Mouse (Mus musculus) gastrocnemius, adult 18-20 months (tissue): ENCODE results near the gene Peak1. TPM values are rescaled to one million over a fixed set of nuclear protein-coding genes. Genes with fewer than 3 reads are reported as not detected.

Experiments used
- DNase-seq: peaks from one replicate; pipeline ENCODE4 v3.0.0; 2021; ENCODE audit warnings: low spot score
- total RNA-seq, 2 experiments: library from RNA; stranded (reverse); gene quantifications; 2 replicates each; pipeline ENCODE4 v1.2.3; 2021

Peak1 gene
- total RNA-seq, 2 experiments from 2014 or later: 12.4 to 14.2 TPM

- no peak for DNase-seq
These were observed 159.5 kb downstream of the Peak1 start for GRCm38 (mm10) chr9:56258261-56258790.

GRCm38 (mm10) chr9:56257227-56258000 lies 160.5 kb downstream of the Peak1 start:
- no peak for DNase-seq

- no peak for DNase-seq
These were observed 162.0 kb downstream of the Peak1 start for GRCm38 (mm10) chr9:56255676-56256432.

- DNase-seq: no peak
These were observed 173.5 kb downstream of the Peak1 start for GRCm38 (mm10) chr9:56244336-56244735.

GRCm38 (mm10) chr9:56243885-56244284 lies 174.0 kb downstream of the Peak1 start:
- DNase-seq: no peak

GRCm38 (mm10) chr9:56242686-56243085 lies 175.2 kb downstream of the Peak1 start:
- no peak for DNase-seq

GRCm38 (mm10) chr9:56241076-56241475 lies 176.8 kb downstream of the Peak1 start:
- DNase-seq: no peak

- DNase-seq: no peak
These were observed 182.0 kb downstream of the Peak1 start for GRCm38 (mm10) chr9:56235871-56236298.

- DNase-seq: no peak
These were observed 182.6 kb downstream of the Peak1 start for GRCm38 (mm10) chr9:56235281-56235680.

GRCm38 (mm10) chr9:56234561-56234960 lies 183.3 kb downstream of the Peak1 start:
- no peak for DNase-seq

- DNase-seq: no peak
These were observed 184.6 kb downstream of the Peak1 start for GRCm38 (mm10) chr9:56233316-56233715.

GRCm38 (mm10) chr9:56230906-56231305 lies 187.0 kb downstream of the Peak1 start:
- peak; percentile 36 for DNase-seq

- no peak for DNase-seq
These were observed 190.2 kb downstream of the Peak1 start for GRCm38 (mm10) chr9:56227626-56228025.

GRCm38 (mm10) chr9:56223429-56224051 lies 194.3 kb downstream of the Peak1 start:
- DNase-seq: peak; percentile 82

GRCm38 (mm10) chr9:56218860-56219259 lies 199.0 kb downstream of the Peak1 start:
- no peak for DNase-seq

GRCm38 (mm10) chr9:56218043-56218442 lies 199.8 kb downstream of the Peak1 start:
- no peak for DNase-seq

- peak; percentile 21 for DNase-seq
These were observed 200.5 kb downstream of the Peak1 start for GRCm38 (mm10) chr9:56217386-56217785.

GRCm38 (mm10) chr9:56213451-56214291 lies 204.2 kb downstream of the Peak1 start:
- DNase-seq: peak; percentile 63

- no peak for DNase-seq
These were observed 209.1 kb downstream of the Peak1 start for GRCm38 (mm10) chr9:56208817-56209216.

GRCm38 (mm10) chr9:56207516-56207915 lies 210.4 kb downstream of the Peak1 start:
- DNase-seq: no peak

- no peak for DNase-seq
These were observed 210.8 kb downstream of the Peak1 start for GRCm38 (mm10) chr9:56207083-56207482.
